Comparison of ENCODE assay signal across 8 mouse cellular contexts in genomic region chr11:75486601-75487285, GRCm38 (mm10). TPM values are rescaled to one million over a fixed set of nuclear protein-coding genes. Genes with fewer than 3 reads are reported as not detected.
A peak's percentile ranks its signal among the peaks of the same experiment; 100 is the strongest.
DNase-seq lines count a peak whose midpoint lies in the region; ATAC-seq and TF ChIP-seq lines count a peak whose summit lies in the region.

Prpf8 (plus strand) TSS chr11:75486816.

- ATAC-seq in heart, embryonic 12.5 days (ENCODE audit: insufficient number of reproducible peaks, low FRiP score): peak; percentile 99
- ATAC-seq in kidney, postnatal 0 days (replicated peaks; ENCODE audit: low FRiP score, low read depth): peak; percentile 99
- peak; percentile 99 for ATAC-seq in liver, embryonic 11.5 days (replicated peaks; ENCODE audit: low FRiP score)
- peak; percentile 99 for ATAC-seq in stomach, embryonic 14.5 days (ENCODE audit: insufficient number of reproducible peaks, insufficient read depth, low FRiP score, low read depth)

- no peak for TF ChIP-seq CTCF in C2C12 (IDR thresholded peaks at IDR 0.05; ENCODE audit: control insufficient read depth, insufficient read depth, insufficient read length)
- TF ChIP-seq CTCF in brain, embryonic 14.5 days (IDR thresholded peaks at IDR 0.05; ENCODE audit: borderline replicate concordance, extremely low read depth, insufficient read depth, insufficient read length): no peak
- no peak for TF ChIP-seq CTCF in kidney, postnatal 0 days (IDR thresholded peaks at IDR 0.05; ENCODE audit: low read depth)

- 0 out of 2 replicates have a peak within 1 kb of the TSS, but pooled peaks have one; percentile 65 for H3K27ac ChIP-seq in heart, embryonic 12.5 days (ENCODE audit: poor library complexity, severe bottlenecking)
- H3K27ac ChIP-seq in kidney, postnatal 0 days: peak within 1 kb of the TSS; percentile 82
- H3K27ac ChIP-seq in liver, embryonic 11.5 days (ENCODE audit: low read depth, low read length): peak within 1 kb of the TSS; percentile 70
- peak within 1 kb of the TSS; percentile 41; the same call in 1 of the 2 replicates for H3K27ac ChIP-seq in stomach, embryonic 14.5 days (ENCODE audit: low read length)

- H3K79me3 ChIP-seq in C2C12 (ENCODE audit: low read depth): peaks cover 32% of the 10 kb centered on the region

- peaks cover 48% of the 10 kb centered on the region for H3K79me2 ChIP-seq in C2C12 (ENCODE audit: control insufficient read depth, insufficient read depth)

- H3K4me3 ChIP-seq in C2C12 (ENCODE audit: insufficient read depth, poor library complexity, severe bottlenecking): peak within 1 kb of the TSS; percentile 92
- peak within 1 kb of the TSS; percentile 100 for H3K4me3 ChIP-seq in erythroblast, embryonic 14.5 days (replicated peaks)
- H3K4me3 ChIP-seq in heart, embryonic 12.5 days: peak within 1 kb of the TSS; percentile 96
- peak within 1 kb of the TSS; percentile 99 for H3K4me3 ChIP-seq in kidney, postnatal 0 days (replicated peaks; ENCODE audit: low read depth, low read length)
- peak within 1 kb of the TSS; percentile 99 for H3K4me3 ChIP-seq in liver, embryonic 11.5 days (ENCODE audit: low read depth, low read length)
- H3K4me3 ChIP-seq in stomach, embryonic 14.5 days (ENCODE audit: low read depth, low read length): peak within 1 kb of the TSS; percentile 72

- no peaks in the 10 kb centered on the region for H3K9me3 ChIP-seq in erythroblast, embryonic 14.5 days (ENCODE audit: control insufficient read depth, low read length)
- no peaks in the 10 kb centered on the region for H3K9me3 ChIP-seq in heart, embryonic 12.5 days (replicated peaks)
- no peaks in the 10 kb centered on the region for H3K9me3 ChIP-seq in kidney, postnatal 0 days (replicated peaks; ENCODE audit: low read length)
- H3K9me3 ChIP-seq in liver, embryonic 11.5 days (ENCODE audit: control insufficient read depth, low read length): no peaks in the 10 kb centered on the region
- H3K9me3 ChIP-seq in stomach, embryonic 14.5 days (ENCODE audit: control insufficient read depth, low read depth, low read length): no peaks in the 10 kb centered on the region

- peak within 1 kb of the TSS; percentile 83 for H3ac ChIP-seq in C2C12 (ENCODE audit: control insufficient read depth, insufficient read length, low read depth)

- DNase-seq in brain, embryonic 14.5 days (ENCODE audit: low read depth): peak; percentile 99
- peak; percentile 99 for DNase-seq in kidney, postnatal 0 days (ENCODE audit: low spot score)
- DNase-seq in liver, embryonic 11.5 days (ENCODE audit: low spot score): peak; percentile 91
- DNase-seq in naive thymus-derived CD4-positive, alpha-beta T cell, adult 2 months (ENCODE audit: low read depth): peak; percentile 98

- H3K4me1 ChIP-seq in erythroblast, embryonic 14.5 days (ENCODE audit: control insufficient read depth): peaks cover 26% of the 10 kb centered on the region
- peaks cover 11% of the 10 kb centered on the region for H3K4me1 ChIP-seq in heart, embryonic 12.5 days (replicated peaks)
- H3K4me1 ChIP-seq in kidney, postnatal 0 days (replicated peaks; ENCODE audit: insufficient read depth, low read length): peaks cover 8% of the 10 kb centered on the region
- H3K4me1 ChIP-seq in liver, embryonic 11.5 days (replicated peaks; ENCODE audit: control insufficient read depth, insufficient read depth, low read length): peaks cover 6% of the 10 kb centered on the region
- H3K4me1 ChIP-seq in stomach, embryonic 14.5 days (ENCODE audit: control insufficient read depth, insufficient read depth, low read length): peaks cover 10% of the 10 kb centered on the region

- WGBS in heart, embryonic 12.5 days: under 1% methylated on average over 52 of the region's 52 CpGs
- under 1% methylated on average over 52 of the region's 52 CpGs for WGBS in kidney, postnatal 0 days
- under 1% methylated on average over 52 of the region's 52 CpGs for WGBS in liver, embryonic 11.5 days
- under 1% methylated on average over 52 of the region's 52 CpGs for WGBS in stomach, embryonic 14.5 days

- peak; percentile 38; the same call in 1 of the 2 replicates for TF ChIP-seq POLR2A in brain, embryonic 14.5 days (IDR thresholded peaks at IDR 0.05; ENCODE audit: borderline replicate concordance, extremely low read depth, insufficient read depth, insufficient read length, poor library complexity, severe bottlenecking)

- peaks cover 40% of the 10 kb centered on the region for H3K36me3 ChIP-seq in C2C12 (ENCODE audit: control insufficient read depth, insufficient read depth)
- H3K36me3 ChIP-seq in erythroblast, embryonic 14.5 days (ENCODE audit: control insufficient read depth): peaks cover 42% of the 10 kb centered on the region
- H3K36me3 ChIP-seq in heart, embryonic 12.5 days: peaks cover 30% of the 10 kb centered on the region
- H3K36me3 ChIP-seq in kidney, postnatal 0 days (ENCODE audit: insufficient read depth, low read length): peaks cover 23% of the 10 kb centered on the region
- peaks cover 24% of the 10 kb centered on the region for H3K36me3 ChIP-seq in liver, embryonic 11.5 days (ENCODE audit: control insufficient read depth, insufficient read depth, low read length)
- peaks cover 30% of the 10 kb centered on the region for H3K36me3 ChIP-seq in stomach, embryonic 14.5 days (ENCODE audit: control insufficient read depth, insufficient read depth, low read length)

- H3K27me3 ChIP-seq in C2C12 (ENCODE audit: control insufficient read depth, insufficient read depth, insufficient read length): no peaks in the 10 kb centered on the region
- H3K27me3 ChIP-seq in erythroblast, embryonic 14.5 days (ENCODE audit: control insufficient read depth): peaks cover 21% of the 10 kb centered on the region
- no peaks in the 10 kb centered on the region for H3K27me3 ChIP-seq in heart, embryonic 12.5 days (replicated peaks)
- H3K27me3 ChIP-seq in kidney, postnatal 0 days (ENCODE audit: insufficient read depth, low read length): no peaks in the 10 kb centered on the region
- no peaks in the 10 kb centered on the region for H3K27me3 ChIP-seq in liver, embryonic 11.5 days (replicated peaks; ENCODE audit: control insufficient read depth, insufficient read depth, low read length)
- H3K27me3 ChIP-seq in stomach, embryonic 14.5 days (ENCODE audit: control insufficient read depth, insufficient read depth, low read length): no peaks in the 10 kb centered on the region

- peak within 1 kb of the TSS; percentile 98 for H3K9ac ChIP-seq in heart, embryonic 12.5 days
- H3K9ac ChIP-seq in kidney, postnatal 0 days (ENCODE audit: low read depth, low read length): peak within 1 kb of the TSS; percentile 99
- peak within 1 kb of the TSS; percentile 99 for H3K9ac ChIP-seq in liver, embryonic 11.5 days (ENCODE audit: low read depth, low read length)
- H3K9ac ChIP-seq in stomach, embryonic 14.5 days (replicated peaks; ENCODE audit: low read depth, low read length): peak within 1 kb of the TSS; percentile 58

- peak within 1 kb of the TSS; percentile 91 for H3K4me2 ChIP-seq in heart, embryonic 12.5 days
- H3K4me2 ChIP-seq in kidney, postnatal 0 days (ENCODE audit: low read length): peak within 1 kb of the TSS; percentile 94
- peak within 1 kb of the TSS; percentile 88 for H3K4me2 ChIP-seq in liver, embryonic 11.5 days
- H3K4me2 ChIP-seq in stomach, embryonic 14.5 days (replicated peaks; ENCODE audit: low read depth, low read length): peak within 1 kb of the TSS; percentile 69

TF ChIP-seq in C2C12, 6 proteins besides CTCF, POLR2A, EP300 and RAD21:
- TF ChIP-seq FOSL1 (IDR thresholded peaks at IDR 0.05; ENCODE audit: insufficient read depth, low read length, poor library complexity, severe bottlenecking) (no peak), MAX (IDR thresholded peaks at IDR 0.05) (peak; percentile 49), MYOD1 (IDR thresholded peaks at IDR 0.05; ENCODE audit: control insufficient read depth, insufficient read length, low read depth) (peak; percentile 7)

RNA-seq across cellular contexts. Expression of gene Prpf8, which starts in this region (rescaled TPM):
- 104 TPM for polyA plus RNA-seq in C2C12 (2012; fragmentation: generic; extraction: Trizol)
- polyA plus RNA-seq in brain, embryonic 14.5 days (2012; rRNA removed): 144 and 156 TPM in 2 replicates
- 2.2 and 4.5 TPM in 2 replicates for polyA plus RNA-seq in erythroblast, embryonic 14.5 days (2012)
- 41.3 and 42.7 TPM in 2 replicates for polyA plus RNA-seq in heart, embryonic 12.5 days (2016; fragmentation: Nextera tagmentation; extraction: Ambion mirVana)
- polyA plus RNA-seq in kidney, postnatal 0 days (2015; fragmentation: Nextera tagmentation; extraction: Ambion mirVana): 36.3 and 36.6 TPM in 2 replicates
- 105 and 119 TPM in 2 replicates for polyA plus RNA-seq in liver, embryonic 11.5 days (2014; fragmentation: Nextera tagmentation; extraction: Ambion mirVana)
- polyA plus RNA-seq in stomach, embryonic 14.5 days (2014; fragmentation: Nextera tagmentation; extraction: Ambion mirVana): 79.7 and 79.8 TPM in 2 replicates

Comparison
In these comparisons a context has a peak if more than half of its experiments do, and no peak if none do; other contexts are left out.
1. Peak in every context shown above with its lines: DNase-seq, ATAC-seq, H3K4me3 ChIP-seq and H3K27ac ChIP-seq.